Mouse (Mus musculus) frontal cortex, postnatal 14 days (tissue): ENCODE measurements around the gene Krtap5-4.
A peak's percentile ranks its signal among the peaks of the same experiment; 100 is the strongest.
"Not testable (repeated sequence)": the region's sequence is repeated elsewhere in the genome, so short reads cannot be mapped to it uniquely, and the experiment has no call there.

Experiments used
- DNase-seq, 2 experiments: peaks; one replicate each; pipeline ENCODE4 v3.0.0; 2022; ENCODE audit warnings: low spot score in 2 of 2

Gene Krtap5-4

GRCm38 (mm10) chr7:142303249-142303648 lies at the start of gene Krtap5-4:
Krtap5-4 (plus strand) TSS chr7:142303549.
- no peak for DNase-seq

GRCm38 (mm10) chr7:142255517-142255916 lies 47.8 kb upstream of the Krtap5-4 start:
- peak in 1 of 2 experiments; percentile 18 for DNase-seq

GRCm38 (mm10) chr7:142258254-142258653 lies 45.1 kb upstream of the Krtap5-4 start, which contains the start of gene Gm2431:
Gm2431 (minus strand) TSS chr7:142258354.
- DNase-seq = not testable (repeated sequence)

- DNase-seq = not testable (repeated sequence)
Observed at GRCm38 (mm10) chr7:142274263-142274662, 29.1 kb upstream of the Krtap5-4 start, which contains the start of gene Gm4559. Gm4559 (minus strand) TSS chr7:142274363.

GRCm38 (mm10) chr7:142278183-142278582 lies 25.2 kb upstream of the Krtap5-4 start:
- DNase-seq = peak in 1 of 2 experiments; percentile 50

- DNase-seq = not testable (repeated sequence)
Observed at GRCm38 (mm10) chr7:142279291-142279690, 24.1 kb upstream of the Krtap5-4 start.

GRCm38 (mm10) chr7:142282847-142283246 lies 20.5 kb upstream of the Krtap5-4 start:
- DNase-seq = not testable (repeated sequence)

GRCm38 (mm10) chr7:142284023-142284591 lies 19.2 kb upstream of the Krtap5-4 start:
- DNase-seq = peak; percentile 11 to 28

GRCm38 (mm10) chr7:142284615-142285080 lies 18.7 kb upstream of the Krtap5-4 start:
- peak; percentile 72 to 91 for DNase-seq

- peak in 1 of 2 experiments; percentile 8 for DNase-seq
Observed at GRCm38 (mm10) chr7:142285130-142285835, 18.1 kb upstream of the Krtap5-4 start.

- not testable (repeated sequence) for DNase-seq
Observed at GRCm38 (mm10) chr7:142285910-142286612, 17.3 kb upstream of the Krtap5-4 start.

- DNase-seq = peak in 1 of 2 experiments; percentile 6
Observed at GRCm38 (mm10) chr7:142293851-142294250, 9.5 kb upstream of the Krtap5-4 start.

- no peak for DNase-seq
Observed at GRCm38 (mm10) chr7:142295418-142295817, 7.9 kb upstream of the Krtap5-4 start.

- DNase-seq = not testable (repeated sequence)
Observed at GRCm38 (mm10) chr7:142296108-142296507, 7.2 kb upstream of the Krtap5-4 start.

- not testable (repeated sequence) for DNase-seq
Observed at GRCm38 (mm10) chr7:142297018-142297417, 6.3 kb upstream of the Krtap5-4 start, which contains the start of gene Krtap5-1. Krtap5-1 (minus strand) TSS chr7:142297118.

GRCm38 (mm10) chr7:142303929-142304328 lies 580 bp downstream of the Krtap5-4 start:
- DNase-seq = not testable (repeated sequence)

GRCm38 (mm10) chr7:142314600-142315285 lies 11.4 kb downstream of the Krtap5-4 start:
- DNase-seq = no peak

GRCm38 (mm10) chr7:142316558-142316957 lies 13.2 kb downstream of the Krtap5-4 start:
- DNase-seq = peak in 1 of 2 experiments; percentile 32

- no peak for DNase-seq
Observed at GRCm38 (mm10) chr7:142317216-142317615, 13.9 kb downstream of the Krtap5-4 start.

GRCm38 (mm10) chr7:142319124-142319523 lies 15.8 kb downstream of the Krtap5-4 start:
- no peak for DNase-seq

GRCm38 (mm10) chr7:142320906-142321305 lies 17.6 kb downstream of the Krtap5-4 start:
- no peak for DNase-seq
